Mouse (Mus musculus): ENCODE results near the gene Erp29. TPM values are rescaled to one million over a fixed set of nuclear protein-coding genes. Genes with fewer than 3 reads are reported as not detected.
A peak's percentile ranks its signal among the peaks of the same experiment; 100 is the strongest.
"Not testable (repeated sequence)": the region's sequence is repeated elsewhere in the genome, so short reads cannot be mapped to it uniquely, and the experiment has no call there.

Erp29 gene
- 186 and 192 TPM in 2 replicates for polyA plus RNA-seq (2015; fragmentation: Nextera tagmentation; extraction: Ambion mirVana)

- H3K9me3 ChIP-seq, result no peaks in the 10 kb centered on the region
- H3K9ac ChIP-seq, result peak within 1 kb of the TSS; percentile 96
- H3K4me1 ChIP-seq, result peaks cover 26% of the 10 kb centered on the region
- H3K27ac ChIP-seq, result peak within 1 kb of the TSS; percentile 96
- H3K4me3 ChIP-seq (replicated peaks), result peak within 1 kb of the TSS; percentile 97
- WGBS, result under 1% methylated on average over 87 of the region's 97 CpGs
- peak within 1 kb of the TSS; percentile 90 for H3K4me2 ChIP-seq
- peak; percentile 94 for ATAC-seq (ENCODE audit: insufficient read depth, low FRiP score, low read depth)
- H3K27me3 ChIP-seq (replicated peaks), result no peaks in the 10 kb centered on the region
- H3K36me3 ChIP-seq, result peaks cover 14% of the 10 kb centered on the region
Observed at GRCm38 (mm10) chr5:121452026-121452869, at the start of gene Erp29. Gene Erp29 (minus strand): TSS chr5:121452506.

GRCm38 (mm10) chr5:121501424-121501996 is 49.2 kb upstream of the Erp29 start:
- WGBS, result 60% methylated on average over 11 of the region's 17 CpGs
- not testable (repeated sequence) for H3K4me2 ChIP-seq; H3K4me3 ChIP-seq (replicated peaks); H3K9me3 ChIP-seq; ATAC-seq (ENCODE audit: insufficient read depth, low FRiP score, low read depth); H3K9ac ChIP-seq; H3K27ac ChIP-seq; H3K36me3 ChIP-seq; H3K4me1 ChIP-seq; H3K27me3 ChIP-seq (replicated peaks)

- H3K9ac ChIP-seq, result no peak overlapping the region
- H3K4me1 ChIP-seq, result no peaks in the 10 kb centered on the region
- ATAC-seq (ENCODE audit: insufficient read depth, low FRiP score, low read depth), result no peak
- H3K27ac ChIP-seq, result no peak overlapping the region
- WGBS, result 58% methylated on average over 7 of the region's 7 CpGs
- H3K27me3 ChIP-seq (replicated peaks), result no peaks in the 10 kb centered on the region
- no peaks in the 10 kb centered on the region for H3K36me3 ChIP-seq
- no peaks in the 10 kb centered on the region for H3K9me3 ChIP-seq
- H3K4me3 ChIP-seq (replicated peaks), result no peak overlapping the region
- H3K4me2 ChIP-seq, result no peak overlapping the region
Observed at GRCm38 (mm10) chr5:121500719-121501118, 48.4 kb upstream of the Erp29 start.

- no peak overlapping the region for H3K9ac ChIP-seq
- H3K4me2 ChIP-seq, result no peak overlapping the region
- H3K4me1 ChIP-seq, result no peaks in the 10 kb centered on the region
- no peak for ATAC-seq (ENCODE audit: insufficient read depth, low FRiP score, low read depth)
- no peak overlapping the region for H3K4me3 ChIP-seq (replicated peaks)
- WGBS, result 69% methylated on average over 8 of the region's 8 CpGs
- H3K27me3 ChIP-seq (replicated peaks), result no peaks in the 10 kb centered on the region
- no peaks in the 10 kb centered on the region for H3K36me3 ChIP-seq
- H3K9me3 ChIP-seq, result no peaks in the 10 kb centered on the region
- H3K27ac ChIP-seq, result no peak overlapping the region
Observed at GRCm38 (mm10) chr5:121493305-121493704, 41.0 kb upstream of the Erp29 start.

GRCm38 (mm10) chr5:121484801-121485200 is 32.5 kb upstream of the Erp29 start:
- Histone ChIP-seq H3K9me3 (no peaks in the 10 kb centered on the region), H3K9ac (no peak overlapping the region), H3K36me3 (no peaks in the 10 kb centered on the region), H3K4me3 (replicated peaks) (no peak overlapping the region), H3K27me3 (replicated peaks) (no peaks in the 10 kb centered on the region), H3K4me2 (no peak overlapping the region), H3K4me1 (no peaks in the 10 kb centered on the region), H3K27ac (no peak overlapping the region)
- WGBS, result 65% methylated on average over 5 of the region's 5 CpGs
- ATAC-seq (ENCODE audit: insufficient read depth, low FRiP score, low read depth), result no peak

- no peak overlapping the region for H3K4me3 ChIP-seq (replicated peaks)
- ATAC-seq (ENCODE audit: insufficient read depth, low FRiP score, low read depth), result no peak
- no peaks in the 10 kb centered on the region for H3K9me3 ChIP-seq
- H3K4me1 ChIP-seq, result no peaks in the 10 kb centered on the region
- H3K36me3 ChIP-seq, result no peaks in the 10 kb centered on the region
- 29% methylated on average over 3 of the region's 3 CpGs for WGBS
- no peak overlapping the region for H3K27ac ChIP-seq
- H3K4me2 ChIP-seq, result no peak overlapping the region
- H3K27me3 ChIP-seq (replicated peaks), result no peaks in the 10 kb centered on the region
- no peak overlapping the region for H3K9ac ChIP-seq
Observed at GRCm38 (mm10) chr5:121477680-121478079, 25.4 kb upstream of the Erp29 start.

- Histone ChIP-seq H3K9ac (no peak overlapping the region), H3K4me3 (replicated peaks) (no peak overlapping the region), H3K27me3 (replicated peaks) (no peaks in the 10 kb centered on the region), H3K9me3 (no peaks in the 10 kb centered on the region), H3K4me1 (no peaks in the 10 kb centered on the region), H3K4me2 (no peak overlapping the region), H3K27ac (no peak overlapping the region), H3K36me3 (no peaks in the 10 kb centered on the region)
- WGBS, result 63% methylated on average over 1 of the region's 1 CpGs
- ATAC-seq (ENCODE audit: insufficient read depth, low FRiP score, low read depth), result peak; percentile 70; the same call in 1 of the 2 replicates
Observed at GRCm38 (mm10) chr5:121476040-121476439, 23.7 kb upstream of the Erp29 start.

GRCm38 (mm10) chr5:121474610-121475009 is 22.3 kb upstream of the Erp29 start:
- H3K27ac ChIP-seq, result no peak overlapping the region
- H3K4me1 ChIP-seq, result peaks cover 7% of the 10 kb centered on the region
- no peaks in the 10 kb centered on the region for H3K9me3 ChIP-seq
- H3K27me3 ChIP-seq (replicated peaks), result no peaks in the 10 kb centered on the region
- no peak overlapping the region for H3K4me2 ChIP-seq
- H3K4me3 ChIP-seq (replicated peaks), result no peak overlapping the region
- ATAC-seq (ENCODE audit: insufficient read depth, low FRiP score, low read depth), result no peak
- WGBS, result 58% methylated on average over 7 of the region's 7 CpGs
- H3K9ac ChIP-seq, result no peak overlapping the region
- H3K36me3 ChIP-seq, result no peaks in the 10 kb centered on the region

GRCm38 (mm10) chr5:121472411-121472810 is 20.1 kb upstream of the Erp29 start:
- H3K4me1 ChIP-seq, result peaks cover 8% of the 10 kb centered on the region
- H3K4me2 ChIP-seq, result no peak overlapping the region
- no peak overlapping the region for H3K27ac ChIP-seq
- ATAC-seq (ENCODE audit: insufficient read depth, low FRiP score, low read depth), result no peak
- H3K9me3 ChIP-seq, result no peaks in the 10 kb centered on the region
- H3K9ac ChIP-seq, result no peak overlapping the region
- no peak overlapping the region for H3K4me3 ChIP-seq (replicated peaks)
- H3K36me3 ChIP-seq, result no peaks in the 10 kb centered on the region
- 83% methylated on average over 2 of the region's 2 CpGs for WGBS
- H3K27me3 ChIP-seq (replicated peaks), result no peaks in the 10 kb centered on the region

GRCm38 (mm10) chr5:121469566-121469965 is 17.3 kb upstream of the Erp29 start:
- Histone ChIP-seq H3K9ac (no peak overlapping the region), H3K27me3 (replicated peaks) (no peaks in the 10 kb centered on the region), H3K36me3 (no peaks in the 10 kb centered on the region), H3K4me3 (replicated peaks) (no peak overlapping the region), H3K27ac (peak overlapping the region; percentile 9; the same call in 1 of the 2 replicates), H3K4me1 (peaks cover 8% of the 10 kb centered on the region), H3K4me2 (no peak overlapping the region), H3K9me3 (no peaks in the 10 kb centered on the region)
- 0 out of 2 replicates have a peak, but pooled peaks have one; percentile 16 for ATAC-seq (ENCODE audit: insufficient read depth, low FRiP score, low read depth)
- WGBS, result 8% methylated on average over 3 of the region's 3 CpGs

- H3K4me2 ChIP-seq, result no peak overlapping the region
- H3K27me3 ChIP-seq (replicated peaks), result no peaks in the 10 kb centered on the region
- no peak overlapping the region for H3K9ac ChIP-seq
- H3K4me1 ChIP-seq, result no peaks in the 10 kb centered on the region; the same call in 1 of the 2 replicates
- no peak overlapping the region for H3K4me3 ChIP-seq (replicated peaks)
- no peak overlapping the region for H3K27ac ChIP-seq
- H3K9me3 ChIP-seq, result no peaks in the 10 kb centered on the region
- no peaks in the 10 kb centered on the region for H3K36me3 ChIP-seq
- ATAC-seq (ENCODE audit: insufficient read depth, low FRiP score, low read depth), result no peak
- 72% methylated on average over 5 of the region's 5 CpGs for WGBS
Observed at GRCm38 (mm10) chr5:121463601-121464250, 11.4 kb upstream of the Erp29 start.

GRCm38 (mm10) chr5:121462967-121463366 is 10.7 kb upstream of the Erp29 start:
- no peak overlapping the region for H3K4me2 ChIP-seq
- H3K9ac ChIP-seq, result no peak overlapping the region

More at GRCm38 (mm10) chr5:121462967-121463366, 10.7 kb upstream of the Erp29 start:
- Histone ChIP-seq H3K27me3 (replicated peaks) (no peaks in the 10 kb centered on the region), H3K9me3 (no peaks in the 10 kb centered on the region), H3K27ac (no peak overlapping the region), H3K4me3 (replicated peaks) (no peak overlapping the region), H3K36me3 (no peaks in the 10 kb centered on the region), H3K4me1 (no peaks in the 10 kb centered on the region; the same call in 1 of the 2 replicates)
- WGBS, result 61% methylated on average over 5 of the region's 5 CpGs
- ATAC-seq (ENCODE audit: insufficient read depth, low FRiP score, low read depth), result peak; percentile 75
